Mouse (Mus musculus) liver, embryonic 13.5 days (tissue): ENCODE data around the gene Sipa1l3. TPM values are rescaled to one million over a fixed set of nuclear protein-coding genes. Genes with fewer than 3 reads are reported as not detected.
A peak's percentile ranks its signal among the peaks of the same experiment; 100 is the strongest.

ENCODE experiments used
- ATAC-seq: fragments of 200-750 bp; cut with Nextera tagmentation; 2 replicates; pipeline ENCODE4 v1.8.0; 2017; ENCODE audit warnings: low read depth, mild to moderate bottlenecking, moderate number of reproducible peaks, moderate library complexity
- DNase-seq: peaks from one replicate; pipeline ENCODE4 v3.0.0; 2022
- H3K27ac ChIP-seq: fragments of 300-500 bp; sonication (generic); 2 replicates; pipeline ENCODE4 v1.5.1; 2015; ENCODE audit warnings: moderate library complexity, mild to moderate bottlenecking, inconsistent platforms
- H3K27me3 ChIP-seq: fragments of 300-500 bp; sonication (generic); 2 replicates; pipeline ENCODE4 v1.6.1; 2015; ENCODE audit warnings: mild to moderate bottlenecking, inconsistent platforms
- H3K36me3 ChIP-seq: fragments of 300-500 bp; sonication (generic); 2 replicates; pipeline ENCODE4 v1.6.1; 2015; ENCODE audit warnings: mild to moderate bottlenecking, inconsistent platforms
- H3K4me1 ChIP-seq: fragments of 300-500 bp; sonication (generic); replicated peaks from 2 replicates; pipeline ENCODE4 v1.6.1; 2015; ENCODE audit warnings: inconsistent platforms
- H3K4me2 ChIP-seq: fragments of 300-500 bp; sonication (generic); 2 replicates; pipeline ENCODE4 v1.6.1; 2015; ENCODE audit warnings: inconsistent platforms, mild to moderate bottlenecking, moderate library complexity
- H3K4me3 ChIP-seq: fragments of 300-500 bp; sonication (generic); replicated peaks from 2 replicates; pipeline ENCODE4 v1.5.1; 2015; ENCODE audit warnings: mild to moderate bottlenecking, inconsistent platforms
- H3K9ac ChIP-seq: fragments of 300-500 bp; sonication (generic); 2 replicates; pipeline ENCODE4 v1.6.1; 2015; ENCODE audit warnings: mild to moderate bottlenecking, inconsistent platforms
- H3K9me3 ChIP-seq: fragments of 300-500 bp; sonication (generic); replicated peaks from 2 replicates; pipeline ENCODE4 v1.6.1; 2016; ENCODE audit warnings: inconsistent platforms
- WGBS: fragments of 180-500 bp; shearing (Covaris S2); methylation state at CpG from one replicate; pipeline ENCODE4 v1.1.7; 2015; ENCODE audit not compliant: insufficient replicate concordance; 5-methylcytosine and 5-hydroxymethylcytosine counted together
- polyA plus RNA-seq: library from polyadenylated mRNA; unstranded; fragments of >200 nt; fragmentation: Nextera tagmentation; extraction: Ambion mirVana; gene quantifications from 2 replicates; pipeline ENCODE4 v1.2.1, GENCODE M21; 2015

Sipa1l3 gene
- polyA plus RNA-seq, 1 experiment from 2014 or later: 2.6 TPM

DNA sequence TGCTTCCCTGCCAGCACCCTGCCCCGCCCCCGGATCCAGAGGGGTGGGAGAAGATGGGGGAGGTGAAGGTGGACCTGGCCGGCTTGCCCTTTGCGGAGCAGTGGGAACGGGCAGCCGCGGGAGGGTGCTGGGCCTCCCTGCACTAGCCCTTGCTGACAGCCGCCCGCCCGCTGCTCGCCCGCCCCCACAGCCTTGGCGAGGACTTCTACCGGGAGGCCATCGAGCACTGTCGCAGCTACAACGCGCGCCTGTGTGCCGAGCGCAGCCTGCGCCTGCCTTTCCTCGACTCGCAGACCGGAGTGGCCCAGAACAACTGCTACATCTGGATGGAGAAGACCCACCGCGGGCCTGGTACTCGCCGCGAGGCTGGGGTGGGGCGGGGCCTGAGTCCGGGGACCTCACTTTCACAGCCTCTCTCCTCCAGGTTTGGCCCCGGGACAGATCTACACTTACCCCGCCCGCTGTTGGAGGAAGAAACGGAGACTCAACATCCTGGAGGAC is 209.2 kb downstream of the Sipa1l3 start:
- no peaks in the 10 kb centered on the region for H3K9me3 ChIP-seq
- H3K36me3 ChIP-seq: no peaks in the 10 kb centered on the region
- peak overlapping the region; percentile 68 for H3K9ac ChIP-seq
- H3K4me2 ChIP-seq: peak overlapping the region; percentile 92
- under 1% methylated on average over 36 of the region's 36 CpGs for WGBS
- DNase-seq (no peak), ATAC-seq (0 out of 2 replicates have a peak, but pooled peaks have one; percentile 2)
- H3K4me1 ChIP-seq: peaks cover 70% of the 10 kb centered on the region
- peaks cover 59% of the 10 kb centered on the region for H3K27me3 ChIP-seq
- peak overlapping the region; percentile 68 for H3K4me3 ChIP-seq
- no peak overlapping the region; the same call in 1 of the 2 replicates for H3K27ac ChIP-seq

DNA sequence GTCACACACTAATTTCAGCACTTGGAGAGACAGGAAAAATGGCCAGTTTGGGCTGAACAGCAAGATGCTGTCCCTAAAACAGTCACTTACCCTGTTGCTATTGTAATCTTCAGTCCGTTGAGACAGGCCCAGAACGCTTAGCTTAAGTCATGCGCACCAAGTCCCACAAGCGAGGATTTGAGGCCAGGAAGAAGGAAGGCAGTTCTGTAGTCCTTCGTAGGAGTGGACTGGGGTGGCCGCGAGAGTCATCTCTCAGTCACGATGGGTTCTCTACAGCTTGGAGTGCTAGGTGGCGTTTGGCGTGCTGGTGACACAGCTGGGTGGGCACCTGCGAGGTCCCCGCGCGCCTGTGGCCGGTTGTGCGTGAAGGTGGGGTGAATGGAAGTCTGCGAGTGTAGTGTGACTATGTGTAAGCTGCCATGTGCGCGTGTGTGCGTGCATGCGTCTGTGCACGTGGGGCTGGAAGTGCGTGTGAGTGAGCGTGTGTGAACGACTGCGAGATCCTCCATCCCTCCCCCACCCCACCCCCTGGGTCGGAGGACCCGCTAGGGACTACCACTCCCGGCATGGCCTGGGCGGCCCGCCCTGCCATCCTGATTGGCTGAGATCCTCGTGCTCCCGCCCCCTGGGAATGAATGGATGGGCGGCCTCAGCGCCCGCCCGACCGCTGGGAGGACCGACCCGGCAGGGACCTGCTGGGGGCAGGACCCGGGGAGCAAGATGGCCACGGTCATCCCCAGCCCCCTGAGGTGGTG is 210.9 kb downstream of the Sipa1l3 start:
- no peak overlapping the region for H3K27ac ChIP-seq
- H3K4me2 ChIP-seq: peak overlapping the region; percentile 92
- peaks cover 68% of the 10 kb centered on the region for H3K4me1 ChIP-seq
- H3K9ac ChIP-seq: peak overlapping the region; percentile 68
- peak; percentile 83 for ATAC-seq
- H3K27me3 ChIP-seq: peaks cover 76% of the 10 kb centered on the region
- WGBS: 1% methylated on average over 42 of the region's 42 CpGs
- peak; percentile 80 for DNase-seq
- no peaks in the 10 kb centered on the region for H3K36me3 ChIP-seq
- H3K9me3 ChIP-seq: no peaks in the 10 kb centered on the region
- peak overlapping the region; percentile 68 for H3K4me3 ChIP-seq

- peaks cover 65% of the 10 kb centered on the region for H3K4me1 ChIP-seq
- DNase-seq (no peak), ATAC-seq (no peak)
- H3K27ac ChIP-seq: no peak overlapping the region
- no peak overlapping the region for H3K4me3 ChIP-seq
- 25% methylated on average over 7 of the region's 7 CpGs for WGBS
- no peaks in the 10 kb centered on the region for H3K9me3 ChIP-seq
- H3K27me3 ChIP-seq: peaks cover 84% of the 10 kb centered on the region
- no peak overlapping the region for H3K9ac ChIP-seq
- peak overlapping the region; percentile 92; the same call in 1 of the 2 replicates for H3K4me2 ChIP-seq
- H3K36me3 ChIP-seq: no peaks in the 10 kb centered on the region
Measured at GRCm38 (mm10) chr7:29306619-29307018, 211.8 kb downstream of the Sipa1l3 start.

DNA sequence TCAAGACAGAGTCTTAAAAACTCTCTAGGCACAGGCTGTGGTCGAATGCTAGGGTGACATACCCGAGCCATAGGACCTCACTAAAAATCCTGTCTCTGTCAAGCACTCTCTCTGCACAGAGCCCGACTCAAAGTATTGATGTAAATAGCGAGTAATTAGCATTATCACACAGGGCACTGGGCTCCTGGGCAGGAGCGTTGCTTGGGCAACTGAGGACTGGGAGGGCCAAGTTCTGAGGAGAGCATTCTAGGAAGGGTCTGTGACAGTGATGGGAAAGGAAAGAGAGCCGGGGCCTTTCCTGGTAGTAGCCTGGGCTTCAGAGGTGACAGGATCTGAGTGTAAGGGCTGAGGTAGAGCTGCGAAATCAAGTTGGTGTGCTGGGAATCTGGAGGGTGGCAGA is 212.3 kb downstream of the Sipa1l3 start:
- no peaks in the 10 kb centered on the region for H3K36me3 ChIP-seq
- 55% methylated on average over 7 of the region's 7 CpGs for WGBS
- no peak overlapping the region for H3K27ac ChIP-seq
- H3K4me3 ChIP-seq: no peak overlapping the region
- DNase-seq: no peak
- no peak overlapping the region for H3K4me2 ChIP-seq
- H3K27me3 ChIP-seq: peaks cover 85% of the 10 kb centered on the region
- no peaks in the 10 kb centered on the region for H3K9me3 ChIP-seq
- peaks cover 66% of the 10 kb centered on the region for H3K4me1 ChIP-seq
- H3K9ac ChIP-seq: no peak overlapping the region
- ATAC-seq: no peak

GRCm38 (mm10) chr7:29305263-29305988 is 213.0 kb downstream of the Sipa1l3 start:
- ATAC-seq (no peak), DNase-seq (no peak)
- 34% methylated on average over 9 of the region's 9 CpGs for WGBS
- Histone ChIP-seq H3K4me1 (peaks cover 60% of the 10 kb centered on the region), H3K27me3 (peaks cover 81% of the 10 kb centered on the region), H3K9ac (no peak overlapping the region), H3K4me2 (peak overlapping the region; percentile 80), H3K36me3 (no peaks in the 10 kb centered on the region), H3K9me3 (no peaks in the 10 kb centered on the region), H3K4me3 (peak overlapping the region; percentile 56), H3K27ac (no peak overlapping the region)

DNA sequence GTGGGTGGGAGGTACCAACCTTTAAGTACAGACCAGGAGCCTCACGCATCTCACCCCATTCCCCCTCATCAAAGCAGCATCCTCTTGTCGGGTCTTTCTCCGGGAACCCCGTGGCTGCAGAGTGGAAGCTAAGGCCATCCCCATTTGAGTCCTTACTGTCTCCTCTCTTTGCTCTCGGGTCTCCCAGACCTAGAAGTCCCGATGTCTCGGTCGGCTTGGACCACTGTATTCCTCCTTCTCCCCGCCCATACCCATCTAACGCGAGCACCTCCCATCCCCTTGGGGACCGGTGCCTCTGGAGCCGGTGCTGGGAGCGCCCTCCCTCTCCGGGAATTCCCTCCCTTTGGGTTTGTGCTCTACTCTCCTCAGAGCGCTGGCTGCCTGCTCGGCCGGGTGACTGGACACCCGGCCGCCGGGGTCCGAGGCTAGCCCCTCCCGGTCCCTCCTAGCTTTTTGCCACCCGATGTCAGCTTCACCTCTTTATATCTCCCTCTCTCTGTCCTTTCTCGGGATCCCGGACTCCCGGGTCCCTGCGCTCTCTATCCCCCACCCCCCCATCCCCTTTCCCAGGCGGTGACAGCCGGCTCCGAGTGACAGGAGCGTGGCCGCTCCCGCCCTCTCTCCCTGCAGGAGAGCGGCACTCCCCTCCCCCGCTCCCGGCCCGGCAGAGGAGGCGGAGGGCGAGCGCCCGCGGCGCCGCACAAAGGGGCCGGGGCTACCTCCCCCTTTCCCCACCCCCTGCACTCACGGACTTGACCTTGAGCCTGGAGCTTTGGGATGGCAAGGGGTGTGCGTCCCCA is 213.8 kb downstream of the Sipa1l3 start:
- H3K4me2 ChIP-seq: peak overlapping the region; percentile 80
- no peaks in the 10 kb centered on the region for H3K36me3 ChIP-seq
- H3K4me3 ChIP-seq: peak overlapping the region; percentile 56
- DNase-seq (no peak), ATAC-seq (no peak)
- H3K27ac ChIP-seq: no peak overlapping the region
- peak overlapping the region; percentile 54; the same call in 1 of the 2 replicates for H3K9ac ChIP-seq
- no peaks in the 10 kb centered on the region for H3K9me3 ChIP-seq
- peaks cover 52% of the 10 kb centered on the region for H3K4me1 ChIP-seq
- H3K27me3 ChIP-seq: peaks cover 74% of the 10 kb centered on the region
- 1% methylated on average over 48 of the region's 48 CpGs for WGBS

- H3K4me2 ChIP-seq: peak within 1 kb of the TSS; percentile 80
- H3K9me3 ChIP-seq: no peaks in the 10 kb centered on the region
- DNase-seq (peak; percentile 47), ATAC-seq (peak; percentile 70)
- peaks cover 70% of the 10 kb centered on the region for H3K27me3 ChIP-seq
- H3K9ac ChIP-seq: peak within 1 kb of the TSS; percentile 54
- no peaks in the 10 kb centered on the region for H3K36me3 ChIP-seq
- peak within 1 kb of the TSS; percentile 56 for H3K4me3 ChIP-seq
- H3K4me1 ChIP-seq: peaks cover 44% of the 10 kb centered on the region
- H3K27ac ChIP-seq: no peak within 1 kb of the TSS
- WGBS: 1% methylated on average over 67 of the region's 67 CpGs
Measured at GRCm38 (mm10) chr7:29303738-29304462, 214.5 kb downstream of the Sipa1l3 start, which contains the start of gene Dpf1. Gene Dpf1 (plus strand): TSS chr7:29303951.

DNA sequence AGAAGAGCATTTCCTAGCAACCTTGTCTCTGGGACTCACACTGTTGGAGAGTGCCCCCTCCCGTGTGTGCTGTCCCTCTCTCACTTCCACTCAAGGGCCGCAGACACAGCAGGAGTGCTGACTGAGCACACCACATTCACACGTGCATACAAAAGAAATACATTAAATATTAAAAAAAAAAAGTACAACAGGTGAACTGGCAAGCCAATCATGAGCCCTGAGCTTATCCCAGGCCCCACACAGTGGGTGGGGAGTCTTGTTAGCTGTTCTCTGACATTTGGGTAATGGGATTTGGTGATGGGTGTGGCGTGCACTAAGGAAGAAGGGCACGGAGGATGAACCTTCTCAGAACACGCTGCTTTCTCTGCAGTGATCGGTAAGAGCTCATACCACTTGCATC is 215.8 kb downstream of the Sipa1l3 start:
- Histone ChIP-seq H3K36me3 (no peaks in the 10 kb centered on the region), H3K9me3 (no peaks in the 10 kb centered on the region), H3K27ac (no peak overlapping the region), H3K4me3 (no peak overlapping the region), H3K9ac (no peak overlapping the region), H3K4me2 (no peak overlapping the region), H3K4me1 (peaks cover 32% of the 10 kb centered on the region), H3K27me3 (peaks cover 60% of the 10 kb centered on the region)
- ATAC-seq (no peak), DNase-seq (no peak)
- 54% methylated on average over 7 of the region's 7 CpGs for WGBS

- ATAC-seq (no peak), DNase-seq (no peak)
- Histone ChIP-seq H3K4me3 (no peak overlapping the region), H3K27ac (no peak overlapping the region), H3K27me3 (peaks cover 50% of the 10 kb centered on the region), H3K9ac (no peak overlapping the region), H3K9me3 (no peaks in the 10 kb centered on the region), H3K4me1 (peaks cover 21% of the 10 kb centered on the region), H3K4me2 (no peak overlapping the region), H3K36me3 (no peaks in the 10 kb centered on the region)
- WGBS: 5% methylated on average over 7 of the region's 7 CpGs
Measured at GRCm38 (mm10) chr7:29301127-29301566, 217.3 kb downstream of the Sipa1l3 start.

DNA sequence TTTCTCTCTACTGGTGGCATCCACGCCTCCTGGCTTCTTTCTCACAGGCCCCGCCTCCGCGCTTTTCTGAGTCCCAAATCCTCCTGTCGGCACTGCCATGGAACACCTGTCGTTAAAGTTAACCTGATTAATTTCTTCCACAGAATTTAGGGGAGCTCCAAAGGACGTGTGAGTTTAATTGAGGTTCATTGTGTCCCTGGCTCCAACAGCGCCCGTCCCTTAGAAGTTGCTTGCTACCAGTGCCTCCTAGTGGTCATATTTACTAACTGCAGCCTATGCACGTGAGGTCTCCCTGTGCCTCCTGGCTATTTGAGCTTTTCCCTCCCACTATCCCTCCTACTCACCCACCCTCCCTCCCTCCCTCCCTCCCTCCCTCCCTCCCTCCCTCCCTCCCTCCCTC is 221.4 kb downstream of the Sipa1l3 start:
- WGBS: 14% methylated on average over 10 of the region's 10 CpGs
- ATAC-seq (no peak), DNase-seq (no peak)
- Histone ChIP-seq H3K9ac (no peak overlapping the region), H3K27me3 (peaks cover 14% of the 10 kb centered on the region), H3K9me3 (no peaks in the 10 kb centered on the region), H3K4me2 (no peak overlapping the region), H3K36me3 (no peaks in the 10 kb centered on the region), H3K4me3 (no peak overlapping the region), H3K27ac (no peak overlapping the region), H3K4me1 (peaks cover 18% of the 10 kb centered on the region)
